Mouse (Mus musculus) lung, adult 2 months (tissue): Measurements from ENCODE around the gene F2rl1.

Source experiments
- CTCF ChIP-seq: fragments of 200-500 bp; IDR thresholded peaks from 2 replicates; pipeline ENCODE4 v1.5.1; 2011; ENCODE audit warnings: mild to moderate bottlenecking, low read length, control low read depth; ENCODE audit not compliant: insufficient read depth
- POLR2A ChIP-seq: fragments of 200-500 bp; IDR thresholded peaks from 2 replicates; pipeline ENCODE4 v1.6.1; 2011; ENCODE audit warnings: low read depth, mild to moderate bottlenecking, control low read depth, low read length, borderline replicate concordance; ENCODE audit errors: extremely low read depth

- TF ChIP-seq CTCF = no peak
- TF ChIP-seq POLR2A = no peak
Measured at GRCm38 (mm10) chr13:95546251-95546650, 21.2 kb upstream of the F2rl1 start.
